Mouse (Mus musculus) E14TG2a.4 (cell line): ENCODE results near the gene Igf2bp3.

Source experiments
- CTCF ChIP-seq: conservative IDR thresholded peaks from 2 replicates; pipeline ENCODE4 v1.5.1; 2014; ENCODE audit warnings: low read length
- NANOG ChIP-seq: IDR thresholded peaks from 2 replicates; pipeline ENCODE4 v1.6.1; 2014; ENCODE audit warnings: borderline replicate concordance, low read length, mixed read lengths
- POU5F1 ChIP-seq: IDR thresholded peaks from 2 replicates; pipeline ENCODE4 v1.6.1; 2014; ENCODE audit warnings: low read length, borderline replicate concordance

DNA sequence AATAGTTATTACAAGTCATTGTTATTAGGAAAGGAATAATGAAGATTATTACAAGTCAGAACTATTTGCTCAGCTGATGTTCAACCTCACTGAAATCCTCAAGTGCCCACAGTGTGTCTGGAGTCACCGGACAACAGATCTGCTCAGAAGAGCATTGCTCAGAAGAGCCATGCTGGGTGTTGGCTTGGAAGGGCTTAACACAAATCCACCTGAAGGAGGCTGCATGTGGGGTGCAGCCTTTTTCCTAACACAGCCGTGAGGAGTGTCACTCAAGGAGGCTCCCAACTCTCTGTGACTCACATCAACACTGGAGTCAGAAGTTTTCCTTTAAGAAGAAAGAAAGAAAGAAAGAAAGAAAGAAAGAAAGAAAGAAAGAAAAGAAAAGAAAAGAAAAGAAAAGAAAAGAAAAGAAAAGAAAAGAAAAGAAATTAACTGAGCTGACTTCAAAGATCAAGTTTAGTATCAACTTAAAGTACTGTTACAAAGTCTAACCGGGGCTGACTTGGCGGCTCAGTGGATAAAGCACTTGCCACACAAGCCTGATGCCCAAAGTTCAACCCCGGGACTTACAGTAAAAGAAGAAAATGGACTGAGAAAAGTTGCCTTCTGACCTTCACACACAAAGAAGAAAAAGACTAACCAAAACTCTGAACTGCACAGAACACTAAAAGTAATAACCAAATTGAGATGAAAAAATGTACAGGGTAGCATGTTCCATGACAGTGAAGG lies 65.4 kb downstream of the Igf2bp3 start:
- TF ChIP-seq CTCF (no peak), POU5F1 (no peak), NANOG (no peak)
